Mouse (Mus musculus) kidney, embryonic 14.5 days (tissue): Measurements from ENCODE around the gene Arhgap23. TPM values are rescaled to one million over a fixed set of nuclear protein-coding genes. Genes with fewer than 3 reads are reported as not detected.

ENCODE experiments used
- ATAC-seq: fragments of 200-750 bp; cut with Nextera tagmentation; 2 replicates; pipeline ENCODE4 v1.8.0; 2017; ENCODE audit warnings: moderate number of reproducible peaks, mild to moderate bottlenecking, moderate TSS enrichment, moderate library complexity; ENCODE audit not compliant: low FRiP score, low TSS enrichment
- H3K27ac ChIP-seq: fragments of 300-500 bp; sonication (generic); 2 replicates; pipeline ENCODE4 v1.5.1; 2014; ENCODE audit warnings: low read depth, mild to moderate bottlenecking, low read length, moderate library complexity, mixed read lengths
- H3K27me3 ChIP-seq: fragments of 300-500 bp; sonication (generic); 2 replicates; pipeline ENCODE4 v1.6.1; 2014; ENCODE audit warnings: mild to moderate bottlenecking, low read length; ENCODE audit not compliant: control insufficient read depth, insufficient read depth
- H3K36me3 ChIP-seq: fragments of 300-500 bp; sonication (generic); 2 replicates; pipeline ENCODE4 v1.6.1; 2014; ENCODE audit warnings: low read length, mixed read lengths; ENCODE audit not compliant: control insufficient read depth, insufficient read depth
- H3K4me1 ChIP-seq: fragments of 300-500 bp; sonication (generic); 2 replicates; pipeline ENCODE4 v1.6.1; 2014; ENCODE audit warnings: low read length, mixed read lengths; ENCODE audit not compliant: control insufficient read depth, insufficient read depth
- H3K4me2 ChIP-seq: fragments of 300-500 bp; sonication (generic); replicated peaks from 2 replicates; pipeline ENCODE4 v1.6.1; 2014; ENCODE audit warnings: low read depth, mild to moderate bottlenecking, low read length
- H3K4me3 ChIP-seq: fragments of 300-500 bp; sonication (generic); 2 replicates; pipeline ENCODE4 v1.5.1; 2014; ENCODE audit warnings: mild to moderate bottlenecking, low read length
- H3K9ac ChIP-seq: fragments of 300-500 bp; sonication (generic); 2 replicates; pipeline ENCODE4 v1.6.1; 2014; ENCODE audit warnings: low read depth, mild to moderate bottlenecking, low read length, moderate library complexity
- H3K9me3 ChIP-seq: fragments of 300-500 bp; sonication (generic); 2 replicates; pipeline ENCODE4 v1.6.1; 2016; ENCODE audit warnings: low read length; ENCODE audit not compliant: control insufficient read depth
- WGBS: fragments of 180-500 bp; shearing (Covaris S2); extraction: QIAGEN DNeasy Blood & Tissue Kit; methylation state at CpG from one replicate; pipeline ENCODE4 v1.1.7; 2014; 5-methylcytosine and 5-hydroxymethylcytosine counted together
- polyA plus RNA-seq: library from polyadenylated mRNA; unstranded; fragments of >200 nt; fragmentation: Nextera tagmentation; extraction: Ambion mirVana; gene quantifications from 2 replicates; pipeline ENCODE4 v1.2.1, GENCODE M21; 2014

The Arhgap23 gene
- polyA plus RNA-seq, 1 experiment from 2014 or later: 5.2 TPM

- WGBS: 2% methylated on average over 26 of the region's 26 CpGs
- ATAC-seq: peak; percentile 30; the same call in 1 of the 2 replicates
- Histone ChIP-seq H3K9ac (peak overlapping the region; percentile 69; the same call in 1 of the 2 replicates), H3K27me3 (peaks cover 73% of the 10 kb centered on the region), H3K36me3 (no peaks in the 10 kb centered on the region), H3K4me3 (peak overlapping the region; percentile 62), H3K9me3 (no peaks in the 10 kb centered on the region), H3K4me1 (peaks cover 14% of the 10 kb centered on the region; the same call in 1 of the 2 replicates), H3K4me2 (peak overlapping the region; percentile 99), H3K27ac (no peak overlapping the region)
These were observed 130.7 kb downstream of the Arhgap23 start for GRCm38 (mm10) chr11:97545808-97546560.

- Histone ChIP-seq H3K4me3 (peak overlapping the region; percentile 62), H3K9ac (peak overlapping the region; percentile 69), H3K27ac (no peak overlapping the region), H3K4me1 (peaks cover 13% of the 10 kb centered on the region; the same call in 1 of the 2 replicates), H3K4me2 (peak overlapping the region; percentile 99), H3K9me3 (no peaks in the 10 kb centered on the region), H3K27me3 (peaks cover 78% of the 10 kb centered on the region), H3K36me3 (no peaks in the 10 kb centered on the region)
- under 1% methylated on average over 46 of the region's 73 CpGs for WGBS
- peak; percentile 53 for ATAC-seq
These were observed 131.6 kb downstream of the Arhgap23 start for GRCm38 (mm10) chr11:97546804-97547411.

GRCm38 (mm10) chr11:97547957-97548706 is 132.8 kb downstream of the Arhgap23 start:
- ATAC-seq: no peak
- WGBS: 67% methylated on average over 12 of the region's 12 CpGs
- H3K4me1 ChIP-seq: peaks cover 6% of the 10 kb centered on the region; the same call in 1 of the 2 replicates
- H3K27me3 ChIP-seq: peaks cover 84% of the 10 kb centered on the region
- no peaks in the 10 kb centered on the region for H3K9me3 ChIP-seq
- H3K36me3 ChIP-seq: no peaks in the 10 kb centered on the region
- no peak overlapping the region for H3K9ac ChIP-seq
- no peak overlapping the region for H3K27ac ChIP-seq
- H3K4me2 ChIP-seq: no peak overlapping the region
- no peak overlapping the region for H3K4me3 ChIP-seq

GRCm38 (mm10) chr11:97548757-97549156 is 133.4 kb downstream of the Arhgap23 start:
- Histone ChIP-seq H3K4me1 (peaks cover 6% of the 10 kb centered on the region; the same call in 1 of the 2 replicates), H3K36me3 (no peaks in the 10 kb centered on the region), H3K27me3 (peaks cover 84% of the 10 kb centered on the region), H3K4me2 (no peak overlapping the region), H3K9ac (no peak overlapping the region), H3K9me3 (no peaks in the 10 kb centered on the region), H3K4me3 (no peak overlapping the region), H3K27ac (no peak overlapping the region)
- no peak for ATAC-seq
- WGBS: 52% methylated on average over 8 of the region's 8 CpGs

Other genes with a start within 250 kb of the Arhgap23 start
- 60.0 and 84.3 TPM in 2 replicates for gene Kpnb1, start 227.7 kb upstream of the Arhgap23 start, polyA plus RNA-seq
- gene Npepps, start 134.9 kb upstream of the Arhgap23 start, polyA plus RNA-seq: 53.6 and 78.6 TPM in 2 replicates
- 58.4 and 64.8 TPM in 2 replicates for gene Mrpl45, start 99.8 kb upstream of the Arhgap23 start, polyA plus RNA-seq
- gene Gpr179, start 63.5 kb upstream of the Arhgap23 start, polyA plus RNA-seq: 0.07 and 0.10 TPM in 2 replicates
- 2.5 and 3.7 TPM in 2 replicates for gene Socs7, start 53.0 kb upstream of the Arhgap23 start, polyA plus RNA-seq
- gene 4933428G20Rik, start 84.8 kb downstream of the Arhgap23 start, polyA plus RNA-seq: 0.15 and 0.69 TPM in 2 replicates
- gene Srcin1, start 160.7 kb downstream of the Arhgap23 start, polyA plus RNA-seq: 0.97 and 1.1 TPM in 2 replicates
- 6.3 and 6.9 TPM in 2 replicates for gene Epop, start 214.2 kb downstream of the Arhgap23 start, polyA plus RNA-seq
- gene Mllt6, start 247.9 kb downstream of the Arhgap23 start, polyA plus RNA-seq: 5.7 and 10.0 TPM in 2 replicates